Mouse (Mus musculus): ENCODE measurements around the gene Gata5.

DNA sequence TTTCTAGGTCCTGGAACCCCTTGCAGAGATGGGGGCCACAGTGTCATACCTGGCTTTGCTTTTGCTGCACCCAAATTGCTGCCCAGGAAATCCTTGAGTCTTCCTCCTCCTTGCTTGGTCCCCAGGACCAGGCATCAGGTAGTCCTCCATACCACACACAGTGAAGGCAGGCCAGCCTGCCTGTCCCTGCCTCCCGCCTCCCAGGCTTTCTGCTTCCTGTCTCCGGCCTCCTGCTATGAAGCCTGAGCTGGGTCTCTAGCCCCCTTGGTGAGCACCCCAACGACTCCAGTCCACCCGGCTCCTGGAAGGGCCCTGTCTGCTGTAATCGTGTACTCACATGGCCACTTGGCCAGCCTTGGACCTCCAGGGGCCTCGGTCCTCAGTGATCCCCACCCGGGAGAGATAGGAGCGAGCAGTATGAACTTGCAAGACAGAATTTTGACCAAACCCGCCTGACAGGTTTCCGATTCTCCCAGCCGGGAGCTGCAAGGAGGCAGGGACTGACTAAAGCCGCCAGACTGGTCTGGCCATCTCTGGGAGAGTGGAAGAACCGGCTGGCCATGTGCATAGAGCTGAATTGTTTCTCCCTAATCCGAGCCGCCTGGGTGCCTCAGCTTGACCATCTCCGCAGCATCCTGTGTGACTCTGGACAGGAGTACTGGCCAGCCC lies 44.9 kb downstream of the Gata5 start, which contains the start of gene Rbbp8nl:
- no peak for TF ChIP-seq CTCF (IDR thresholded peaks at IDR 0.05; ENCODE audit: control insufficient read depth, insufficient read depth, insufficient replicate concordance, low read depth, low read length)
- no peak for TF ChIP-seq POLR2A (IDR thresholded peaks at IDR 0.05; ENCODE audit: control insufficient read depth, low read depth, low read length)

All from testis, adult 2 months (tissue).